Mouse (Mus musculus) liver, embryonic 14.5 days (tissue): Measurements from ENCODE around the gene Bicd2.

Experiments
- CTCF ChIP-seq: IDR thresholded peaks from 2 replicates; pipeline ENCODE4 v1.5.1; 2016; ENCODE audit warnings: antibody characterized with exemption, low read depth, control low read depth
- EP300 ChIP-seq: IDR thresholded peaks from 2 replicates; pipeline ENCODE4 v1.6.1; 2016; ENCODE audit warnings: antibody characterized with exemption, low read depth

DNA sequence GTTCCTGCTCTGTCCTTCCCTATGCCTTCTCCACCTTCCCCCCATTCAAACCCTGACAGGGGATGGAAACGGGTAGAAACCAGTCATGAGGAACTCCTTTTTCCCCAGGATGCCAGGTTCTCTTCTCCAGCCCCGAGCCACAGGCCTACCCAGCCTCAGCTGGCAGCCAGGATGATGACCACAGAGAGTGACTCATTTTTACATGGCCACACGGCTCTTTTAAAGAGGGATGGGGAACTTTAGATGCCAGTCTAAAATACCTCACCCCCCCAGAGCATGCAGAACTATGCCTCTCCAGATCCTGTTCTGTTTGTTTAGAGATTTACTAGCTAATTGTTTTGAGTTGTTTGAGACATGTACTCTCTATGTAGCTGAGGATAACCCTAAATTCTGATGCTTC, 19.9 kb upstream of the Bicd2 start:
- TF ChIP-seq CTCF (no peak), EP300 (no peak)
